Mouse (Mus musculus) gastrocnemius, postnatal 36 days (tissue): Measurements from ENCODE around the gene Mdm2. TPM values are rescaled to one million over a fixed set of nuclear protein-coding genes. Genes with fewer than 3 reads are reported as not detected.
A peak's percentile ranks its signal among the peaks of the same experiment; 100 is the strongest.
"Not testable (repeated sequence)": the region's sequence is repeated elsewhere in the genome, so short reads cannot be mapped to it uniquely, and the experiment has no call there.

Experiments used
- DNase-seq, 2 experiments: peaks; one replicate each; pipeline ENCODE4 v3.0.0; 2022
- intact Hi-C: fragments of 180-260 bp; cut with DNase I; formaldehyde crosslinking; loops from one replicate; pipeline ENCODE4 v1.15.1; 2025
- total RNA-seq, 2 experiments: library from RNA; stranded (reverse); gene quantifications; 2 replicates each; pipeline ENCODE4 v1.2.3; 2021

Mdm2 gene
- total RNA-seq, 2 experiments from 2014 or later: 40.8 to 44.9 TPM

GRCm38 (mm10) chr10:117716686-117717085 is 6.1 kb upstream of the Mdm2 start:
- DNase-seq: no peak

DNA sequence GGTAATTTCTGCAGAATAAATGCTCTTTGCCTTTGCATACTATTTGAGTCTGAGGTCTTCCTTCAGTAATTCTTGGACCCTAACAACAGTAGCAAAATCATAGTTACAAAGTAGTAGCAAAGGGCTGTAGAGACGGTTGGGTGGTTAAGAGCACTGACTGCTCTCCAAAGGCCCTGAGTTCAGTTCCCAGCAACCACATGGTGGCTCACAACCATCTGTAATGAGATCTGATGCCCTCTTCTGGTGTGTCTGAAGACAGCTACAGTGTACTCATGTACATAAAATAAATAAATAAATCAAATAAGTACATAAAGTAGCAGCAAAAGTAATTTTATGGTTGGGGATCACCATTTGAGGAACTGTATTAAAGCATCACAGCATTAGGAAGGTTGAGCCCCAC is 5.1 kb upstream of the Mdm2 start:
- intact Hi-C loops, DNase-seq: not testable (repeated sequence)

More at GRCm38 (mm10) chr10:117716686-117717085, 6.1 kb upstream of the Mdm2 start:
- intact Hi-C loops: no loop called here

- intact Hi-C loops: no loop called here
Measured at GRCm38 (mm10) chr10:117714928-117715500, 4.5 kb upstream of the Mdm2 start.

GRCm38 (mm10) chr10:117714048-117714545 is 3.5 kb upstream of the Mdm2 start:
- intact Hi-C loops: no loop called here
- DNase-seq: no peak

More at GRCm38 (mm10) chr10:117714928-117715500, 4.5 kb upstream of the Mdm2 start:
- no peak for DNase-seq

GRCm38 (mm10) chr10:117713466-117713865 is 2.9 kb upstream of the Mdm2 start:
- no peak for DNase-seq
- intact Hi-C loops: no loop called here

GRCm38 (mm10) chr10:117712871-117713270 is 2.3 kb upstream of the Mdm2 start:
- no peak for DNase-seq
- intact Hi-C loops: no loop called here

DNA sequence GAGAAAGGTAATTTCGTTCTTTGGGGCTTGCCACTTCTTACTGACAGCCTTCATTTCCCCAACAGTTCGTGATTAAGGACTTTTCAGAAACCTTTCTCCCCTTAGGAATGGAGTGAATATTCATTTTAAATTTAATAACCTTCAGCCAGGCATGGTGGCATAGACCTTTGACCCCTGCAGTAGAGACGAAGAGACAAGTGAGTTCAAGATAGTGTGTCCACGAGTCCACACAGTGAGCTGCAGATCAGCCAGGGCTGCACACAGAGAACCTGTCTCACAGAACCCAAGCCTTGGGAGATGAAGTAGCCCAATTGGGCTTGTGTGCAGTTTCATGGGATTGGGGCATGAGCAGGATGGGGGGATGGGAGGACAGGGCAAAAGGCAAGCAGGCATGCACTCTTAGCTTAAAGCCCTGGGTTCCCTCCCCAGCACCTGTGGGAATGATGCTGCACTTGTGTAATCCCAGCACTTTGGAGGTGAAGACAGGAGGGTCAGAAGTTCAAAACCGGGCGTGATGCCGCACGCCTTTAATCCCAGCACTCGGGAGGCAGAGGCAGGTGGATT is 1.7 kb upstream of the Mdm2 start:
- DNase-seq: no peak
- intact Hi-C loops: no loop called here

DNA sequence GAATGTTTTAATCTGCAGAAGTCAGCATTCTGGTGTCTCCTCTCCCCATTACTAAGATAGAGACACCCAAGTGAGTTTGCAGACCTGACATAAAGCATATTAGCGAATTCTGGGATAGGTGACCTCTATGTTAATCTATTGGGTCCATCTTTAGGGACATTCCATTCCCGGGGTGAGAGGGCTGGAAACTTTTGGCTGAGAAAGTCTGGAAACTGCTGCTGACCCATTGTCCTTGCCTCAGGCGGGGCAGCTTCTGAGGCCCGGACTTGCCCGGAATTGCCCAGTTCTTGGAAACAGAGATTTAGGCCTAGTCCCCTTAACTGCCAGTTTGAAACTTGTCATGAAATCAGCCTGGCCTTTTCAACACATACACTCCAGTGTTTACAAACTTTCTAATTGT is 850 bp upstream of the Mdm2 start:
- DNase-seq: no peak
- intact Hi-C loops: no loop called here

GRCm38 (mm10) chr10:117709930-117710603 is 491 bp downstream of the Mdm2 start:
- peak; percentile 64 to 81 for DNase-seq
- intact Hi-C loops: loop anchor here (10.0 kb wide), 1 partner anchor 355 kb away; no protein-coding TSS in a partner anchor

- intact Hi-C loops: loop anchor here (10.0 kb wide), 1 partner anchor 355 kb away; no protein-coding TSS in a partner anchor
- DNase-seq: no peak
Measured at GRCm38 (mm10) chr10:117709326-117709830, 1.2 kb downstream of the Mdm2 start.

DNA sequence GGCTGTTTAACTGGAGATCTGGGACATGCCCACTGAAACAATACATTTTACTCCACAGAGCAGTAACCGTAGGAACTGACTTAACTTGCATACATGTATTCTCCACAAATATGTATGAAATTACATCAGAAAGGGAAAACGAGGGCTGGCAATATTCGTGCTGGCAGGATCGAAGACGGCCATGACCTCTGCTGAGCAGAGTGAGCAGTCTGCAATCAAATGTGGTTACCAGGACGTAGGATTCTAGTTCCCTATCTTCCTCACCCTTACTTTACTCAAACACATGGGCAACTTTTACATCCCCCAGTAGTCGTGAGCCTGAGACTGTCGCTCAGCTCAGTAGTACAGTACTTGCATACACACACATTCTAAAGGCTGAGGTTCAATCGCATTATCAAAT is 1.7 kb downstream of the Mdm2 start:
- intact Hi-C loops: loop anchor here (10.0 kb wide), 1 partner anchor 354 kb away; no protein-coding TSS in a partner anchor
- DNase-seq: no peak

- intact Hi-C loops: loop anchor here (10.0 kb wide), 1 partner anchor 354 kb away; no protein-coding TSS in a partner anchor
- no peak for DNase-seq
Measured at GRCm38 (mm10) chr10:117708376-117708775, 2.2 kb downstream of the Mdm2 start.

GRCm38 (mm10) chr10:117707114-117707838 is 3.3 kb downstream of the Mdm2 start:
- no peak for DNase-seq
- intact Hi-C loops: loop anchor here (10.0 kb wide), 1 partner anchor 352 kb away; no protein-coding TSS in a partner anchor

GRCm38 (mm10) chr10:117706440-117706839 is 4.1 kb downstream of the Mdm2 start:
- intact Hi-C loops: loop anchor here (10.0 kb wide), 1 partner anchor 352 kb away; no protein-coding TSS in a partner anchor
- no peak for DNase-seq

DNA sequence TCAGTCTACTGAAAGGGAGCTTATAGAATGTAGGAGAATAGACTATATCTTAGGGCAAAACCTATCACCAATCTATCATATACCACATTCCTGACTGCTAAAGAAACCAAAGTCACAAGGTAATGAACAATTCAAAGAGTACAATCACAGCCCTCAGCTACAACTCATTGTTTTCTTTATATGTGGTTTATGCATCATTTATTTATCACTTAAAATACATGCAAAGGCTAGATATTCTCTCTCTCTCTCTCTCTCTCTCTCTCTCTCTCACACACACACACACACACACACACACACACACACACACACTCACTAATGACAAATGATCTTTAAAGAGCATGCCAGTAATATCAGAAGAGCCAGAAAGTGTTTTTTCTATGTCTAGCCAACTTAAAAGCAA is 4.8 kb downstream of the Mdm2 start:
- DNase-seq: no peak
- intact Hi-C loops: loop anchor here (10.0 kb wide), 1 partner anchor 351 kb away; no protein-coding TSS in a partner anchor

DNA sequence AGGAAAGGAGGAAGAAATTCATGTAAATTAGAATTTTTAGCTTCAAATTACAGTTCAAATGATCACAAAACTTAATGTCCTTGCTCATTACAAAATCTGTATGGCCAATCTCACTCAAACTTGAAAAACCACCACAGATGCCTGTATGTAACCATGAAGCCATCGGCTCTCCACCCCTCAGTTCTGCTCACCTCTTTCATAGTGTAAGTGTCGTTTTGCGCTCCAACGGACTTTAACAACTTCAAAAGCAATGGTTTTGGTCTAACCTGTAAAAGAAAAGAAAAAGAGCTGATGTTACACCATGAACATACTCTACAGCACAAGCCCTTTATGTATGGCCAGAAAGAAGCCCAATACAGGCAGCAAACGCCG is 5.6 kb downstream of the Mdm2 start:
- intact Hi-C loops: loop anchor here (10.0 kb wide), 1 partner anchor 350 kb away; no protein-coding TSS in a partner anchor
- no peak for DNase-seq

- intact Hi-C loops: loop anchor here (10.0 kb wide), 1 partner anchor 350 kb away; no protein-coding TSS in a partner anchor
- not testable (repeated sequence) for DNase-seq
Measured at GRCm38 (mm10) chr10:117704314-117704963, 6.1 kb downstream of the Mdm2 start.

DNA sequence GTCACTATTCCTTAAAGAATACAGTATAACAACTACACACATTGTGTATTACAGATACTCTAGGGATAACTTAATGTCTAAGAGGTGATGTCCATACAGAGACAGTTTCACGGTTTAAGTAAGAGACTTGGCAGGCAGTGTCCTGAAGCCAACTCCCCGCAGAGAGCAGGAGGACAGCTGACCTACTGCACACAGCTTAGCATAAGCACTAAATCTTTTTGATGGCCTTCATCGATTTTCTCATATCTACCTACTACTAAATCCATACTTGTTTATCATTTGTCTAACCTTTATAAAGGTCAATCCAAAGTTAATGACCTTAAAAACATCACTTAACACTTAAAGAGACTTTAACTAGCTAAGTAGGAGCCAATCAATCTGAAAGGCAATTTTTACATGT is 7.1 kb downstream of the Mdm2 start:
- intact Hi-C loops: loop anchor here (10.0 kb wide), 1 partner anchor 349 kb away; no protein-coding TSS in a partner anchor
- DNase-seq: no peak

DNA sequence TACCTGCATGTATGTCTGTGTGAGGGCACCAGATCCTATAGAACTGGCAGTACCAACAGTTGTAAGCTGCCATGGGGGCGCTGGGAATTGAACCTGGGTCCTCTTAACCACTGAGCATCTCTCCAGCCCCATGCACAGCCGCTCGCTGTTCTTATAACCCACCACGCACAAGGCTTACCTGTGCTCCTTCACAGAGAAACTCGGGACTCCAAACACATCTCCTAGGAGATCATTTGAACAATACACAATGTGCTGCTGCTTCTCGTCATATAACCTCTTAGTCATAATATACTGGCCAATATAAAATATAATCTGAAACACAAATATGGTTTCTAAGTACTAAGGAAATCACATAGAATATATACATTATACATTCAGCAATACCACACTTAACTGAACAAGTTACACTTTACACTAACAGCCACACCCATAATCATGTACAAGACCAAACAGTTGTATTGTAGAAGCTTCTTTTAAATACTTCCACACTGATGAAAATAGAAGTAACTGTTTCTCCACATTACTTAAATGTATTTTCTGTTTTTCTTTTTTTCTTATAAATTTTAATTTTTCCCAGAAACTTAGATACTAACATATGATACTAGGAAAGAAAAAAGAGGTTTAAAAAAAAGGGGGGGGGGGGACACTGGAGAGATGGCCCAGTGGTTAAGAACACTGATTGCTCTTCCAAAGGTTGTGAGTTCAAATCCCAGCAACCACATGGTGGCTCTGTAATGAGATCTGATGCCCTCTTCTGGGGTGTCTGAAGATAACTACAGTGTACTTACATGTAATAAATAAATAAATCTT is 8.3 kb downstream of the Mdm2 start:
- intact Hi-C loops: loop anchor here (10.0 kb wide), 1 partner anchor 347 kb away; no protein-coding TSS in a partner anchor

More for the DNA sequence above, 8.3 kb downstream of the Mdm2 start:
- DNase-seq: no peak
